Mouse (Mus musculus): Measurements from ENCODE around the gene Kcp.

Gene Kcp

GRCm38 (mm10) chr6:29463388-29463787, 44.4 kb downstream of the Kcp start:
- DNase-seq (ENCODE audit: low read depth, low spot score), result peak; percentile 25

- DNase-seq (ENCODE audit: low read depth, low spot score), result no peak
Measured at GRCm38 (mm10) chr6:29461502-29461901, 46.2 kb downstream of the Kcp start.

- DNase-seq (ENCODE audit: low read depth, low spot score), result no peak
Measured at GRCm38 (mm10) chr6:29450667-29451066, 57.1 kb downstream of the Kcp start.

GRCm38 (mm10) chr6:29449858-29450257, 57.9 kb downstream of the Kcp start:
- DNase-seq (ENCODE audit: low read depth, low spot score), result peak; percentile 60

- DNase-seq (ENCODE audit: low read depth, low spot score), result no peak
Measured at GRCm38 (mm10) chr6:29445354-29445753, 62.4 kb downstream of the Kcp start.

GRCm38 (mm10) chr6:29444773-29445172, 63.0 kb downstream of the Kcp start:
- peak; percentile 82 for DNase-seq (ENCODE audit: low read depth, low spot score)

- DNase-seq (ENCODE audit: low read depth, low spot score), result no peak
Measured at GRCm38 (mm10) chr6:29439789-29440188, 68.0 kb downstream of the Kcp start.

GRCm38 (mm10) chr6:29439251-29439650, 68.5 kb downstream of the Kcp start:
- DNase-seq (ENCODE audit: low read depth, low spot score), result peak; percentile 37

GRCm38 (mm10) chr6:29436461-29436934, 71.3 kb downstream of the Kcp start:
- DNase-seq (ENCODE audit: low read depth, low spot score), result peak; percentile 97

GRCm38 (mm10) chr6:29435940-29436451, 71.8 kb downstream of the Kcp start:
- peak; percentile 64 for DNase-seq (ENCODE audit: low read depth, low spot score)

GRCm38 (mm10) chr6:29434911-29435691, 72.7 kb downstream of the Kcp start:
- peak; percentile 82 for DNase-seq (ENCODE audit: low read depth, low spot score)

- peak; percentile 85 for DNase-seq (ENCODE audit: low read depth, low spot score)
Measured at GRCm38 (mm10) chr6:29433804-29434795, 73.7 kb downstream of the Kcp start.

GRCm38 (mm10) chr6:29433038-29433803, 74.5 kb downstream of the Kcp start, which contains the start of gene Flnc:
Gene Flnc, plus strand, starts transcription at chr6:29433256.
- DNase-seq (ENCODE audit: low read depth, low spot score), result peak; percentile 64

GRCm38 (mm10) chr6:29432676-29433037, 75.1 kb downstream of the Kcp start:
- peak; percentile 66 for DNase-seq (ENCODE audit: low read depth, low spot score)

GRCm38 (mm10) chr6:29432156-29432555, 75.6 kb downstream of the Kcp start:
- peak; percentile 75 for DNase-seq (ENCODE audit: low read depth, low spot score)

- peak; percentile 81 for DNase-seq (ENCODE audit: low read depth, low spot score)
Measured at GRCm38 (mm10) chr6:29431473-29431872, 76.3 kb downstream of the Kcp start.

GRCm38 (mm10) chr6:29430681-29431420, 76.9 kb downstream of the Kcp start:
- peak; percentile 88 for DNase-seq (ENCODE audit: low read depth, low spot score)

GRCm38 (mm10) chr6:29428171-29428570, 79.6 kb downstream of the Kcp start:
- DNase-seq (ENCODE audit: low read depth, low spot score), result peak; percentile 72

GRCm38 (mm10) chr6:29426331-29426730, 81.4 kb downstream of the Kcp start:
- DNase-seq (ENCODE audit: low read depth, low spot score), result peak; percentile 36

GRCm38 (mm10) chr6:29425118-29425517, 82.6 kb downstream of the Kcp start:
- no peak for DNase-seq (ENCODE audit: low read depth, low spot score)

Data from 3T3-L1 (cell line).